Mouse (Mus musculus) limb, embryonic 15.5 days (tissue): ENCODE results near the gene Sgip1. TPM values are rescaled to one million over a fixed set of nuclear protein-coding genes. Genes with fewer than 3 reads are reported as not detected.

Experiments
- ATAC-seq: fragments of 200-750 bp; cut with Nextera tagmentation; 2 replicates; pipeline ENCODE4 v1.8.0; 2017; ENCODE audit warnings: low read depth, moderate TSS enrichment; ENCODE audit not compliant: insufficient number of reproducible peaks, low FRiP score, low TSS enrichment
- H3K27ac ChIP-seq: fragments of 300-500 bp; sonication (generic); 2 replicates; pipeline ENCODE4 v1.5.1; 2015; ENCODE audit warnings: moderate library complexity, mild to moderate bottlenecking, inconsistent platforms
- H3K27me3 ChIP-seq: fragments of 300-500 bp; sonication (generic); 2 replicates; pipeline ENCODE4 v1.6.1; 2015; ENCODE audit warnings: inconsistent platforms
- H3K36me3 ChIP-seq: fragments of 300-500 bp; sonication (generic); 2 replicates; pipeline ENCODE4 v1.6.1; 2015; ENCODE audit warnings: inconsistent platforms
- H3K4me1 ChIP-seq: fragments of 300-500 bp; sonication (generic); 2 replicates; pipeline ENCODE4 v1.6.1; 2015; ENCODE audit warnings: inconsistent platforms
- H3K4me2 ChIP-seq: fragments of 300-500 bp; sonication (generic); 2 replicates; pipeline ENCODE4 v1.6.1; 2015; ENCODE audit warnings: mild to moderate bottlenecking, inconsistent platforms
- H3K4me3 ChIP-seq: fragments of 300-500 bp; sonication (generic); 2 replicates; pipeline ENCODE4 v1.5.1; 2015; ENCODE audit warnings: mild to moderate bottlenecking, inconsistent platforms
- H3K9ac ChIP-seq: fragments of 300-500 bp; sonication (generic); 2 replicates; pipeline ENCODE4 v1.6.1; 2015; ENCODE audit warnings: inconsistent platforms
- H3K9me3 ChIP-seq: fragments of 300-500 bp; sonication (generic); 2 replicates; pipeline ENCODE4 v1.6.1; 2016; ENCODE audit warnings: inconsistent platforms
- WGBS: fragments of 180-500 bp; shearing (Covaris S2); methylation state at CpG from one replicate; pipeline ENCODE4 v1.1.7; 2015; 5-methylcytosine and 5-hydroxymethylcytosine counted together
- polyA plus RNA-seq: library from polyadenylated mRNA; unstranded; fragments of >200 nt; fragmentation: Nextera tagmentation; extraction: Ambion mirVana; gene quantifications from 2 replicates; pipeline ENCODE4 v1.2.1, GENCODE M21; 2015

Sgip1 gene
- polyA plus RNA-seq, 1 experiment from 2014 or later = 5.4 TPM

DNA sequence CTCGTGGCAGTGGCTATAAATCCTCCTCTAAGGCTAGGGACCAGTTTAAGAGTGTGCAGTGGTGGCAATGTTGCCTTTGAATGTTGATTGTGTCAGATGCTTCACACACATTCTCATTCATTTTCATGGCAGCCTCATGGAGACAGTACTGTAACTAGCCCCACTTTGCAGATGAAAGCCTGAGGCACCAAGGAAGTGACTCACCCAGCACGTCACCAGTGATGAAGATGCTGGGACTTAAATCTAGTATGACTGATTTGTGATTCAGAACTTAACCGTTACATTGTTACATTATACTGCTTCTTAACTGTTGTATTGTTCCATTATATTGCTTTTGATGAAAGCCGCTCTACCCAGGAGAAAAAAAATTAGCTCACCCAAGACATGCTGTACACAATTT, 145.8 kb downstream of the Sgip1 start:
- Histone ChIP-seq H3K4me3 (no peak overlapping the region), H3K36me3 (no peaks in the 10 kb centered on the region), H3K27ac (no peak overlapping the region), H3K27me3 (no peaks in the 10 kb centered on the region), H3K9ac (no peak overlapping the region), H3K4me2 (no peak overlapping the region), H3K4me1 (no peaks in the 10 kb centered on the region), H3K9me3 (no peaks in the 10 kb centered on the region)
- ATAC-seq = no peak
- 82% methylated on average over 4 of the region's 4 CpGs for WGBS

- Histone ChIP-seq H3K9ac (no peak overlapping the region), H3K4me3 (no peak overlapping the region), H3K4me1 (no peaks in the 10 kb centered on the region), H3K9me3 (no peaks in the 10 kb centered on the region), H3K27me3 (no peaks in the 10 kb centered on the region), H3K4me2 (no peak overlapping the region), H3K27ac (no peak overlapping the region), H3K36me3 (no peaks in the 10 kb centered on the region)
- 74% methylated on average over 14 of the region's 14 CpGs for WGBS
- no peak for ATAC-seq
These were observed 146.9 kb downstream of the Sgip1 start for GRCm38 (mm10) chr4:102887770-102888689.

GRCm38 (mm10) chr4:102895866-102896265, 154.8 kb downstream of the Sgip1 start:
- ATAC-seq = no peak
- WGBS = 97% methylated on average over 2 of the region's 2 CpGs
- H3K4me2 ChIP-seq = no peak overlapping the region

GRCm38 (mm10) chr4:102898987-102899386, 157.9 kb downstream of the Sgip1 start:
- ATAC-seq = no peak
- 77% methylated on average over 4 of the region's 4 CpGs for WGBS

More at GRCm38 (mm10) chr4:102895866-102896265, 154.8 kb downstream of the Sgip1 start:
- Histone ChIP-seq H3K36me3 (no peaks in the 10 kb centered on the region), H3K27me3 (no peaks in the 10 kb centered on the region), H3K27ac (no peak overlapping the region), H3K9me3 (no peaks in the 10 kb centered on the region), H3K9ac (no peak overlapping the region), H3K4me3 (no peak overlapping the region), H3K4me1 (no peaks in the 10 kb centered on the region)

DNA sequence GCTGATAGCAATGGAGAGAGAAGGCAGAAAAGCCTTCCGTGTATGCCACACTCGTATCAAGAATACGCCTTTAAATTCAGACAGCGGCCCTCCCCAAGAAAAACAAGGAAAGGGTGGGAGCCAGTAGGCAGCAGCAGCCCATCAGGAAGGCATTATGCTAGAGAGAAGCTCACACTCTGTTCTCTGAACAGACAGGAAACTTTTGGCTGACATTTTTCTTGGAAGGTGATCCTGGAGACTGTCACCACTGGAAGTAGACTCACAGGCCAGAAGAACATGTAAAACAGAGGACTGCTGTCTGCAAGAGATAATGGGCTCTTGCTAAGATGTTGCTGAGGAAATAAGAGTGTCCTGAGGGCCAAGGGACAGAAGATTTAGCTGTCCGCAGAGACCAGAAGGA, 158.6 kb downstream of the Sgip1 start:
- H3K4me3 ChIP-seq = no peak overlapping the region
- no peaks in the 10 kb centered on the region for H3K36me3 ChIP-seq
- 84% methylated on average over 5 of the region's 5 CpGs for WGBS
- no peaks in the 10 kb centered on the region for H3K27me3 ChIP-seq
- no peaks in the 10 kb centered on the region for H3K9me3 ChIP-seq
- no peak overlapping the region for H3K4me2 ChIP-seq
- no peak overlapping the region for H3K9ac ChIP-seq
- H3K4me1 ChIP-seq = no peaks in the 10 kb centered on the region
- ATAC-seq = no peak
- H3K27ac ChIP-seq = no peak overlapping the region

More at GRCm38 (mm10) chr4:102898987-102899386, 157.9 kb downstream of the Sgip1 start:
- no peaks in the 10 kb centered on the region for H3K36me3 ChIP-seq
- no peaks in the 10 kb centered on the region for H3K9me3 ChIP-seq
- H3K9ac ChIP-seq = no peak overlapping the region
- H3K4me1 ChIP-seq = no peaks in the 10 kb centered on the region
- H3K27ac ChIP-seq = no peak overlapping the region
- H3K27me3 ChIP-seq = no peaks in the 10 kb centered on the region
- no peak overlapping the region for H3K4me2 ChIP-seq
- no peak overlapping the region for H3K4me3 ChIP-seq

DNA sequence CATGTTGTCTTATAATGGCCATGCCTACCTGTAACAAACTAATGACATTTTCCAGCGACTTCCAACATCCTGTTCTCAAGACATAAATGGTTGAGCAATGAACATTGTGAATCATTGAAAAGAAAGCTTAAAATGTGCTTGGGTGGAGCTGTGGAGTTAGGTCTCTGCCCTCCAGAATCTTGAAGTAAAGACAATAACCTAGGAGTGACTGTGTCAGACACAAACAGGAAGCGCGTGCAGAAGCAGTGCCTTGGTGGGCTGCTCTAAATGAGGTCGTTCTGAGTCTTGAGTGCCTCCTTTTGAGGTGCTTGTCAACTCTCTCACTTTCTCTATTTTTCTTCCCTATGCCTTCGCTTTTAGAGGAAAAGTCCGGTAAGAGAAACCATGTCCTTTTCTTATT, 159.1 kb downstream of the Sgip1 start:
- Histone ChIP-seq H3K27ac (no peak overlapping the region), H3K4me2 (no peak overlapping the region), H3K9ac (no peak overlapping the region), H3K4me3 (no peak overlapping the region), H3K27me3 (no peaks in the 10 kb centered on the region), H3K4me1 (no peaks in the 10 kb centered on the region), H3K36me3 (no peaks in the 10 kb centered on the region), H3K9me3 (no peaks in the 10 kb centered on the region)
- ATAC-seq = no peak
- WGBS = 80% methylated on average over 6 of the region's 6 CpGs

DNA sequence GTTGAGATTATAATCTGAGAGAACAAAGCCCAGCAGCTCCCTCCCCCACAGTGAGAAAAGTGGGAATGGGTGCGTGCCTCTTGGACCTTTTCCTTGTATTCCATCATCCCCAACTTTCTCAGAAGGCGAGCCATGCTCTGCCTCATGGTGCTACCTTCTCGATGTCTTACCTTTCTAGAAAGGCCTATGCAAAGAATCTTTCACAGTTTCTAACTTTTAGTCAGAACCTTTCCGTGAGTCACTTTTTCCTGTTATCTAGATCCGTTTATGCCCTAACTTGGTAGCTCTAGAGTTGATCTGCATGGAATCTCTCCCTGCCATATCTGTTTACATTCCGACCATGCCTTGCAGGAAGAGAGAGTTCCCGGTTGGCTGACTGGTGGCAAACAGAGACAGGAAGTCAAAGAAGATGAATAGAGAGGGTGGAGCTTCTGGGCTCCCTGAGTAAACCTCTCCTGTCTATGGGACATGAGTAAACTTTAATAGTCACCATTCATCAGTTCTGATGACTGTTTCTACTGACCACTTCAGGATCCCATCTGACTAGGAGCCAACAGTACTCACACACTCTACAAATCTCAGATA, 166.8 kb downstream of the Sgip1 start:
- H3K9ac ChIP-seq = no peak overlapping the region
- no peaks in the 10 kb centered on the region for H3K36me3 ChIP-seq
- H3K4me3 ChIP-seq = no peak overlapping the region
- H3K27me3 ChIP-seq = no peaks in the 10 kb centered on the region
- no peaks in the 10 kb centered on the region for H3K4me1 ChIP-seq
- ATAC-seq = no peak
- whole genome bisulfite sequencing = 76% methylated on average over 7 of the region's 7 CpGs
- H3K27ac ChIP-seq = no peak overlapping the region
- no peaks in the 10 kb centered on the region for H3K9me3 ChIP-seq
- no peak overlapping the region for H3K4me2 ChIP-seq

GRCm38 (mm10) chr4:102910191-102910590, 169.1 kb downstream of the Sgip1 start:
- Histone ChIP-seq H3K27me3 (no peaks in the 10 kb centered on the region), H3K36me3 (no peaks in the 10 kb centered on the region), H3K4me2 (no peak overlapping the region), H3K9me3 (no peaks in the 10 kb centered on the region), H3K27ac (no peak overlapping the region), H3K9ac (no peak overlapping the region), H3K4me3 (no peak overlapping the region), H3K4me1 (no peaks in the 10 kb centered on the region)
- WGBS = 86% methylated on average over 4 of the region's 4 CpGs
- no peak for ATAC-seq

DNA sequence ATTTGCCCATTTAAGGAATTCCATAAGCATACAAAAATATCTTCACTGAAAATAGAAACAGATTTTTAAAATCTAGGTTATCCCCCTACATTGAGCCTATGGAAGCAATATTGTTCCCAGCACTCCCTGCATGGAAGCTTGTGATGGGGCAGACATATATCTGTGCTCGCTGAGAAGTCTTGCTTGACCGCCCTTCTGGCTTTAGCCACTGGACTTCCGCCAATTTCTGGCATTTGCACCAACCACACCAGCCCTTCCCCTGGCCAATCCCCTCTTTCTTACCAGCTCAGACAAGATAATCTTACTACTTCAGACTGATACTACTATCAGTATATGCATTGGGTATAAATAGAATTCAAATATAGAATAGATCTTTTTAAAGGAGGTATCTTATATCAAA, 172.1 kb downstream of the Sgip1 start:
- H3K9me3 ChIP-seq = no peaks in the 10 kb centered on the region
- no peak overlapping the region for H3K4me2 ChIP-seq
- no peaks in the 10 kb centered on the region for H3K27me3 ChIP-seq
- no peak for ATAC-seq
- H3K9ac ChIP-seq = no peak overlapping the region
- H3K36me3 ChIP-seq = no peaks in the 10 kb centered on the region
- H3K4me1 ChIP-seq = no peaks in the 10 kb centered on the region
- no peak overlapping the region for H3K27ac ChIP-seq
- H3K4me3 ChIP-seq = no peak overlapping the region
- WGBS = 85% methylated on average over 3 of the region's 3 CpGs

- Histone ChIP-seq H3K9me3 (no peaks in the 10 kb centered on the region), H3K27me3 (no peaks in the 10 kb centered on the region), H3K27ac (no peak overlapping the region), H3K4me3 (no peak overlapping the region), H3K9ac (no peak overlapping the region), H3K4me2 (no peak overlapping the region), H3K36me3 (no peaks in the 10 kb centered on the region), H3K4me1 (no peaks in the 10 kb centered on the region)
- 76% methylated on average over 5 of the region's 5 CpGs for WGBS
- no peak for ATAC-seq
These were observed 172.7 kb downstream of the Sgip1 start for GRCm38 (mm10) chr4:102913700-102914327.

- Histone ChIP-seq H3K4me2 (no peak overlapping the region), H3K27ac (no peak overlapping the region), H3K9me3 (no peaks in the 10 kb centered on the region), H3K36me3 (no peaks in the 10 kb centered on the region), H3K4me3 (no peak overlapping the region), H3K4me1 (no peaks in the 10 kb centered on the region), H3K9ac (no peak overlapping the region), H3K27me3 (0 out of 2 replicates have a peak, but pooled peaks cover 3% of the 10 kb centered on the region)
- ATAC-seq = no peak
- 86% methylated on average over 1 of the region's 1 CpGs for WGBS
These were observed 177.1 kb downstream of the Sgip1 start for GRCm38 (mm10) chr4:102918191-102918590.

DNA sequence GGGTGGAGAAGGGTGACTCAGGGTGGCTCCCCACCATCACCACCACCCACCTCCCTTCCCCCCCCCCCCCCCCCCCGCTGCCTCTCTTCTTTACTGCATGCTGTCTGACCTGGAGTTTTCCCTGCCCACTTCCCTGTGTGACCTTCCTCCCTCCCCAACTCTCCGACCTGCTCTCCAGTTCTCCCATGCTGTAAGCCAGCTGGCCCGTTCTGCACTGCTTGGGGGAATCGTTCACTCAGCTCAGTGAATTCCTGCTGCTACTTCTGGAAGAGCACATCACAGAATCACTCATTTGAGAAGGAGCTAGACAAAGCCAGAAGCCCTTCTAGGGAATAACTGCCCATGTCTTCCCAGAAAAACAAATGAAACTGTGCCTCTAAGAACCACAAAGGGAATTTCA, 188.4 kb downstream of the Sgip1 start:
- ATAC-seq = no peak
- Histone ChIP-seq H3K27ac (no peak overlapping the region), H3K4me2 (no peak overlapping the region), H3K4me1 (no peaks in the 10 kb centered on the region), H3K9me3 (no peaks in the 10 kb centered on the region), H3K27me3 (0 out of 2 replicates have a peak, but pooled peaks cover 3% of the 10 kb centered on the region), H3K9ac (no peak overlapping the region), H3K4me3 (no peak overlapping the region), H3K36me3 (no peaks in the 10 kb centered on the region)
- 35% methylated on average over 3 of the region's 4 CpGs for WGBS
